Mouse (Mus musculus): ENCODE results near the gene Mapk8ip1. TPM values are rescaled to one million over a fixed set of nuclear protein-coding genes. Genes with fewer than 3 reads are reported as not detected.
A peak's percentile ranks its signal among the peaks of the same experiment; 100 is the strongest.

Gene Mapk8ip1
- total RNA-seq, 2 experiments from 2014 or later, result 344 to 389 TPM

- intact Hi-C loops (cut with DNase I), result no loop called here
- no peak for DNase-seq (ENCODE audit: low spot score in 2 of 2)
These were observed 5.5 kb downstream of the Mapk8ip1 start for GRCm38 (mm10) chr2:92395535-92395934.

- intact Hi-C loops (cut with DNase I), result no loop called here
- DNase-seq (ENCODE audit: low spot score in 2 of 2), result no peak
These were observed 8.5 kb downstream of the Mapk8ip1 start for GRCm38 (mm10) chr2:92392318-92393264.

- intact Hi-C loops (cut with DNase I), result no loop called here
- no peak for DNase-seq (ENCODE audit: low spot score in 2 of 2)
These were observed 9.3 kb downstream of the Mapk8ip1 start for GRCm38 (mm10) chr2:92391703-92392317.

GRCm38 (mm10) chr2:92391116-92391515 is 9.9 kb downstream of the Mapk8ip1 start:
- intact Hi-C loops (cut with DNase I), result no loop called here
- DNase-seq (ENCODE audit: low spot score in 2 of 2), result peak in 1 of 2 experiments; percentile 68

GRCm38 (mm10) chr2:92390206-92390930 is 10.7 kb downstream of the Mapk8ip1 start:
- intact Hi-C loops (cut with DNase I), result no loop called here

GRCm38 (mm10) chr2:92389645-92390044 is 11.4 kb downstream of the Mapk8ip1 start:
- intact Hi-C loops (cut with DNase I), result loop anchor here (5.0 kb wide), 1 partner anchor 43 kb away; the partner anchor contains the start of gene Cry2
- DNase-seq (ENCODE audit: low spot score in 2 of 2), result no peak

More at GRCm38 (mm10) chr2:92390206-92390930, 10.7 kb downstream of the Mapk8ip1 start:
- DNase-seq (ENCODE audit: low spot score in 2 of 2), result no peak

GRCm38 (mm10) chr2:92388891-92389641 is 12.0 kb downstream of the Mapk8ip1 start:
- intact Hi-C loops (cut with DNase I), result loop anchor here (5.0 kb wide), 1 partner anchor 43 kb away; the partner anchor contains the start of gene Cry2
- DNase-seq (ENCODE audit: low spot score in 2 of 2), result peak; percentile 91 to 92

- no peak for DNase-seq (ENCODE audit: low spot score in 2 of 2)
These were observed 13.0 kb downstream of the Mapk8ip1 start for GRCm38 (mm10) chr2:92388081-92388517.

GRCm38 (mm10) chr2:92387646-92388045 is 13.4 kb downstream of the Mapk8ip1 start:
- peak; percentile 67 to 73 for DNase-seq (ENCODE audit: low spot score in 2 of 2)

More at GRCm38 (mm10) chr2:92388081-92388517, 13.0 kb downstream of the Mapk8ip1 start:
- intact Hi-C loops (cut with DNase I), result loop anchor here (5.0 kb wide), 1 partner anchor 44 kb away; the partner anchor contains the start of gene Cry2

GRCm38 (mm10) chr2:92386821-92387570 is 14.1 kb downstream of the Mapk8ip1 start:
- intact Hi-C loops (cut with DNase I), result loop anchor here (5.0 kb wide), 1 partner anchor 45 kb away; the partner anchor contains the start of gene Cry2
- no peak for DNase-seq (ENCODE audit: low spot score in 2 of 2)

More at GRCm38 (mm10) chr2:92387646-92388045, 13.4 kb downstream of the Mapk8ip1 start:
- intact Hi-C loops (cut with DNase I), result loop anchor here (5.0 kb wide), 1 partner anchor 45 kb away; the partner anchor contains the start of gene Cry2

- DNase-seq (ENCODE audit: low spot score in 2 of 2), result no peak
- intact Hi-C loops (cut with DNase I), result loop anchor here (5.0 kb wide), 1 partner anchor 47 kb away; the partner anchor contains the start of gene Cry2
These were observed 15.7 kb downstream of the Mapk8ip1 start for GRCm38 (mm10) chr2:92385113-92386051.

- DNase-seq (ENCODE audit: low spot score in 2 of 2), result no peak
- intact Hi-C loops (cut with DNase I), result no loop called here
These were observed 17.0 kb downstream of the Mapk8ip1 start for GRCm38 (mm10) chr2:92384101-92384500.

- intact Hi-C loops (cut with DNase I), result no loop called here
- DNase-seq (ENCODE audit: low spot score in 2 of 2), result no peak
These were observed 18.3 kb downstream of the Mapk8ip1 start for GRCm38 (mm10) chr2:92382759-92383158.

- no peak for DNase-seq (ENCODE audit: low spot score in 2 of 2)
- intact Hi-C loops (cut with DNase I), result no loop called here
These were observed 19.0 kb downstream of the Mapk8ip1 start, which contains the start of gene 1700029I15Rik for GRCm38 (mm10) chr2:92381901-92382588. 1700029I15Rik (plus strand) TSS chr2:92382538.

GRCm38 (mm10) chr2:92381161-92381560 is 19.9 kb downstream of the Mapk8ip1 start:
- no peak for DNase-seq (ENCODE audit: low spot score in 2 of 2)
- intact Hi-C loops (cut with DNase I), result no loop called here

GRCm38 (mm10) chr2:92380495-92381050 is 20.5 kb downstream of the Mapk8ip1 start:
- intact Hi-C loops (cut with DNase I), result no loop called here
- DNase-seq (ENCODE audit: low spot score in 2 of 2), result no peak
